Mouse (Mus musculus) retina, adult 2 months (tissue): ENCODE results near the gene Gm49321.

Experiments
- DNase-seq: peaks from one replicate; pipeline ENCODE4 v3.0.0-alpha.2; 2012; ENCODE audit warnings: low read depth, low spot score

Gene Gm49321

GRCm38 (mm10) chr12:73948415-73948814 is 11.0 kb downstream of the Gm49321 start:
- DNase-seq: no peak

DNA sequence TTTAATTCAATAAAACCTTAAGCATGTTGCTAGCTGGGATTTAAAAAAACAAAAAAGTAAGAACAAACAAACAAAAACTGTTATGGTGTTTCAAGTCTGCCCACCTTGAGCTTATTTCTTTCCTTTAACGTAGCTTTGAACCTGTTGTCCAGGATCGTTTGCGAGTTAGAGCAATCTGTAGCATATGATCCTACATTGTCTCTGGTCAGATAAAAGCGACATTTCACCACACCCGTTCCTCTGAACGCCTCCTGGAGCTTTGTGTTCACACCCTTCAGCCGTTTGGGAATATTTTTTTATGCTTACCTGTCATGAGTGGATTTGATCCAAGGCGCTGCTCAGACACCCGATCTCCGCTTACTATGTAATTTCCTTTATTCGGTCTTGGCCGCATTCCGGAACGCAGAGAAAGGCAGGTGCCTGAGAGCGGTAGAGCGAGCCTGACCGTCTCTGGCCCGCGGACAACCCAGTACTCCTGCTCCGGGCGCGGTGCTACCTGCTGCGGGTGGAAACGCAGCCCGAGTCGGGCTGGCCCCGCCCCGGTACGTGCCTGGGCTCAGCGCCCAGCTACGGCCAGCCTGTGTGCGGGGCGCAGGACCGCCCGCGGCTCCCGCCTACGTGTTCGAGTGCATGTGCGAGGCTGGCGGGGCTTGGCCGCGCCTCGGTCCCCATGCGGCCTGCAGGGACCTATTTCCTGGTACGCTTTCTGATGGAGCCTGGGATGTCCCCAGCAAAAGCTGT is 12.0 kb downstream of the Gm49321 start:
- DNase-seq: peak; percentile 23

GRCm38 (mm10) chr12:73952879-73953278 is 15.4 kb downstream of the Gm49321 start:
- no peak for DNase-seq

GRCm38 (mm10) chr12:73953420-73954186 is 16.1 kb downstream of the Gm49321 start:
- DNase-seq: no peak

DNA sequence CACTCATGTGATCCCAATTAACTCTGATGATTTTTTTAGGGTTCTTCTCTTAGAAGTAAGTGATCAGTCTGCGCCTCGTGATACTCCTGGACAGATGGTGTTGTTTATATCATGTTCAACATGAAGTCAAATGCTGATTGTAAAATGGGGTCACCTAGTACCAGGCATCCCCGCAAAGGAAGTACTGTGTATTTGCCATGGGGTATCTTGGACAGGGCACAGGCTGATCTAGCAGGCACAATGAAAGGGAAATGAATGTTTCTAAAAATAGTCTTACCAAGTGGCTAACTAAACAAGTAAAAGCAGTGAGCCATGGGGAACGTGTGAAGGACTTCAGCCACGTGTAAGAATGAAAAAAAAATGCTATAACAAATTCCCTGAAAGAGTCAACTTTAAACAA is 17.3 kb downstream of the Gm49321 start:
- DNase-seq: no peak

DNA sequence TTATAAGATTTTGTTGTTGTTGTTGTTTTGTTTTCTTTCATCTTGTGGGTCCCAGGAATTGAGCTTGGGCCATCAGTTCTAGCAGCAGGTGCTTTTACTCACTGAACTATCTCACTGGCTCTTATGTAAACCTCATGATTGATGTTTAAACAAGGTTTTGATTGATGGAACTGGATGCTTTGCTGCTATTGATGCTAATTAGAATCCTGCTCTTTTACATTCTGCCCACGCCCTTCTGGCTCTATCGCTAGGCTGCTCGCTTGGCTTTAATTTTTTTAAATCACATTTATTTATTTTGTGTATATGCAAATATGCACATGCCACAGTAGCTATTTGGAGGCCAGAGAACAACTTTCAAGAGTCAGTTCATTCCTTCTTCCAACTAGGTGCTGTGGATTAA is 20.2 kb downstream of the Gm49321 start:
- DNase-seq: no peak

DNA sequence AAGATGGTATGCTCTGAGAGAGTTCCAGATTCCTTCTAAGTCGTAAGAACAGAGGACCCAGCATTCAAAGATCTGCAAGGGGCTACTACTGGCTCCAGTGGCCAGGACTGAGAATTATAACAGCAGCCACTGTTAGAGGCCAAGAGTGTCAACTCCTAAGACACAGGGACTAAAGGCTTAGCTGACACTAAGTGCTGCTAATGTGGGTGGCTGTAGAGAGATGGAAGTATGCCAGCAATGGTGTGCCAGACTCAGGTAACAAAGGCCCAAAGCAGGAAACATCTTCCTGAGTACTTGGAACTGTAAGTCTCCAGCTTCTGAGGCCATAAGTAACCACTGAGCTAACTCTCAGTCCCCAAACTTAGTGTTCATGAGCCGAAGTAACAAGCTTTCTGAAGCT is 21.4 kb downstream of the Gm49321 start:
- no peak for DNase-seq

GRCm38 (mm10) chr12:73964291-73965281 is 27.1 kb downstream of the Gm49321 start, which contains the start of gene Snapc1:
TSS of gene Snapc1 (plus strand) at chr12:73964481.
- peak; percentile 96 for DNase-seq

- DNase-seq: no peak
These were observed 31.7 kb downstream of the Gm49321 start for GRCm38 (mm10) chr12:73969142-73969541.

DNA sequence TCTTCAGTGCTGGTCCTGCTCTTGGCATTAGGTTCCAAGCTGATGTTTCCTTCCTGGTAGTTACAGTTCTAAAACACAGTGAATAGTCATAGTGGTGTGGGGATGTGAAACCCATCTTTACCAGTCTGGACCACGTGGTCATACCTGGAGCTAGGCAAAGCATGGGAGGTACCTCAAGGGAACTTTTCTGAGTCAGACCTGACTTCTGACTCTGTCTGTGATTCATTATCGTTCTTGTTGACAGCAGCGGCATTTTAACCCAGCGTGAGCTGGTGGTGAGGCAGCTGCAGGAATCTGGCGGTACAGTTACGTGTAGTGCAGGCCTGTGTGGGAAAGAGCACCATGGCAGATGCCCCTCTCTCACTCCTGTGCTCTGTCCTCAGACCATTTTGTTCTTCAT is 37.1 kb downstream of the Gm49321 start:
- DNase-seq: no peak

- DNase-seq: no peak
These were observed 40.7 kb downstream of the Gm49321 start for GRCm38 (mm10) chr12:73978144-73978543.

- DNase-seq: no peak
These were observed 42.2 kb downstream of the Gm49321 start for GRCm38 (mm10) chr12:73979667-73980066.

DNA sequence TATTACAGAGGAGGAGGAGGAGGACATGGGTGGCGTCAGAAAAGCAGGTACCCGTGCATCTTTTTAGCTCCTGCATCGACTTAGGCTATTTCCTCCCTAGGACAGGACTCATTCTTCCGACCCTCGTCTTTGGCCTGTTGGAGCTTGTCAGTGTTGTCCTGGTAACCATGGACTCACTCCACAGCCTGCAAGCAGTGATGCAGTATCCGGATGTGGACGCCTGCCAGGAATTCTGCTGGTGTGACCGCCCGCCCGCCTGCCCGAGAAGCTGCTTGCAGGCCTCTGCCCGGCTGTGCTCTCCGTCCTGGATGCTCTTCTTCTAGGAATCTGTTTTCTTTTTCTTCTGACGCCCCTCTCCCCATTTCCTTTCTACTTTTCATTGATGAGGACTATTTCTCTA is 45.1 kb downstream of the Gm49321 start:
- DNase-seq: no peak

- no peak for DNase-seq
These were observed 48.8 kb downstream of the Gm49321 start for GRCm38 (mm10) chr12:73986299-73986698.

DNA sequence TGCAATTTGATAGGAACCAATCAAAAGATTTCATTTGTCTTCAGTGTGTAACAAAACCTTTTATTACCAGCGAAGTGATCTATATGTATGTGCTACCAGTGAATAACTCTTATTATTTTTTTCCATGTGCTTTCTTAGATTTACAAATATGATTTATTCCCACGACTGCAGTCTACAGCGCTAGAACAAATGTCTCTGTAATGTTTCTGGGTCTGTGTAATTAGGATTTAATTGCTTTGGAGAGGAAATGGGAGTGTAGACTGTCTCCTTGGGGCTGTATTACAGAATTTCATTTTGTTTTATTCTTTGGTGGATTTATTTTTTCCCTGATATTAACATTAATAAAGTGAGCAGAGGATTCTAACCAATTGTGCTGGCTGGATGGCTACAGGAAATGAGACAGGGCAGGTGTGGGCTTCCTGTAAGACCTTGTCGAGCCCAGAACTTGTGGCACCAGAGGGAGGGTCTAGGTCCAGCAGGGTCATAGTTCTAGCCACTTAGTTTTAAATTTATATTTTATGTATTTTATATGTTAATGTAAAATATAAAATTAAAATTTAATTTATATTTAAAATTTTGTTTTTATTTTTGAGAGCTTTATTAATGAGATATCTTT is 51.0 kb downstream of the Gm49321 start:
- no peak for DNase-seq

DNA sequence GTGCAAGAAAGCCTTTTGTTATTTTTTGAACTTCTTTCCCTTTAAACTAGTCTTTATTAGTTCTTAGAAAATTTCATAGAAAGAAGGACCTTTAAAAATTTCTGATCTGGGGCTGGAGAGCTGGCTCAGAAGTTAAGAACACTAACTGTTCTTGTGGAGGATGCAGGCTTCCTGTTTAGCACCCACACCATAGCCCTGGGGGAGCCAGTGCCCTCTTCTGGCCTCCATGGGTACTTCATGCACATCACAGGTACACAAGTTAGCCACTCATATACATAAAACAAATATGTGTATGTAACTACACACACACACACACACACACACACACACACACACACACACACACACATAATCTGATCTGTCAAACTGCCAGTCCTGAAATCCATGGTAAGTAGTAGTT is 52.1 kb downstream of the Gm49321 start:
- DNase-seq: no peak

DNA sequence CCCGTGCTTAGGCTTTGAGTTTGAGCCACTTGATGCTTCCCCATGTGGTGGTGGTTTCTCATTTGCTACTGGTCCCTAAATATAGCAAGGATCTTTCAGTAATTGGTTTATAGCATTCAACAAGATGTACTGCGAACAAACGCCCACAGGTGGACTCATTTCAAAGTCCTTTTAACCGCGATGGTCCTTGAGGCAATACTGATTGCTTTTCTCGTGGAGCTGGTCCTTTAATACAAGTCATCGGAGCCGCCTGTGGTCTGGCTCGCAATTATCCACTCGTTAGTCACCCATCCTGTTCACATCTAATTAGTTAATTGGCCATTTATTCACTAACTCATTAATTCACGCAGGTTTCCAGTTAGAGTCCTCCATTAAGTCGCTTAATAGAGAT is 59.4 kb downstream of the Gm49321 start:
- DNase-seq: no peak

DNA sequence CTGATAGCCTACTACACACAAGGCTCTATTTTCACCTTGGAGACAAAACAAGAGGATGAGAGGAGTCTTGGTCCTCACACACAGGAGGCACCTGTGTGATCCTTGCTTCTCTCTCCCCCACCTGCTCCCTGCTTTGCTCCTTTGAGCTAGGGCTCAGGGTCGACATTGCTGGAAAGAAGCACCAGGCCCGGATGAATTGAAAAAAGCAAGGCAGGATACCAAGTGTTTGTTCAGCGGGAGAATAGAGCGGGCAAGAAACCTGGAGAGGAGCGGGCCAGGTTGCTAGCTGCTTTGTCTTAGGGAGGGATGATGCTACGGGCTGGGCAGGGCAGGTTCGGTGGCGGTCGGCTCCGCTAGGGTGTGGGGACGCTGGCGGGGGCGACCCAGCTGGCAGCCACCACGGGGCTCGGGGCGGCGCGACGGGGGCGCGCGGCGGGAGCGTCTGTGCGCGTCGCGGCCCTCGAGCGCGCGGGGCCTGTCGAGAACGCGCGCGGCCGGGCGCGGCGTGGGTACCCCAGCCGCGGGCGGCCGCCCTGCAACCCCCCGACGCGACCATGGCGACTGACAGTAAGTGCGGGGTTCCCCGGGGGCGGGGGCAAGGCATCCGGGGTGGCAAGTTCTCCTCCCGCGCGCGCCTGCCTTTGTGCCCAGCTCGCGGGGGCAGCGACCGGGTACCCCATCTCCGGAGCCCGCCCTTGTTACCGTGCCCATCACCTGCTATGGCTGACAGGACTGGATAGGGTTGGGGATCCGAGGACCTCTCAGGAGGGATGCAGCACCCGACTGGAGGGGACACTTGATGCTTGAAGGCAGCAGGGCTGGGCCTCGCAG is 60.1 kb downstream of the Gm49321 start, which contains the start of gene Syt16:
Syt16 (plus strand) TSS at position 365 of the 831 bp plus-strand sequence.
- no peak for DNase-seq

GRCm38 (mm10) chr12:73998128-73998456 is 60.6 kb downstream of the Gm49321 start:
- no peak for DNase-seq

- DNase-seq: no peak
These were observed 65.0 kb downstream of the Gm49321 start for GRCm38 (mm10) chr12:74002449-74002848.
